Mouse (Mus musculus) layer of hippocampus, postnatal 10 days (tissue): ENCODE measurements around the gene Olfr446. TPM values are rescaled to one million over a fixed set of nuclear protein-coding genes. Genes with fewer than 3 reads are reported as not detected.

Experiments used
- DNase-seq, 2 experiments: peaks; one replicate each; pipeline ENCODE4 v3.0.0; 2021; ENCODE audit warnings: low spot score in 2 of 2
- long read RNA-seq: library from polyadenylated mRNA; stranded (forward); transcript quantifications from one replicate; pipeline ENCODE4 v2.0.0, GENCODE M21; 2023
- total RNA-seq, 2 experiments: library from RNA; stranded (reverse); gene quantifications; 2 replicates each; pipeline ENCODE4 v1.2.3; 2021

Gene Olfr446
- total RNA-seq = not detected
- long read RNA-seq = 0 reads

GRCm38 (mm10) chr6:42921077-42921476 is at the start of gene Olfr446:
Gene Olfr446, plus strand, starts transcription at chr6:42921377.
- no peak for DNase-seq

GRCm38 (mm10) chr6:42876323-42876722 is 44.9 kb upstream of the Olfr446 start:
- no peak for DNase-seq

GRCm38 (mm10) chr6:42890141-42890540 is 31.0 kb upstream of the Olfr446 start, which contains the start of gene Olfr448:
Gene Olfr448, plus strand, starts transcription at chr6:42890441.
- no peak for DNase-seq

- DNase-seq = no peak
Observed at GRCm38 (mm10) chr6:42900345-42900744, 20.8 kb upstream of the Olfr446 start.

- no peak for DNase-seq
Observed at GRCm38 (mm10) chr6:42908578-42908977, 12.6 kb upstream of the Olfr446 start, which contains the start of gene Olfr447. Gene Olfr447, plus strand, starts transcription at chr6:42908878.

- DNase-seq = no peak
Observed at GRCm38 (mm10) chr6:42948767-42949166, 27.6 kb downstream of the Olfr446 start, which contains the start of gene Olfr444. Gene Olfr444, plus strand, starts transcription at chr6:42949067.

- no peak for DNase-seq
Observed at GRCm38 (mm10) chr6:42980377-42980776, 59.2 kb downstream of the Olfr446 start.

Other genes starting within 250 kb of the Olfr446 start
- gene Tcaf1, start 211.3 kb upstream of the Olfr446 start, total RNA-seq = 100 to 1,000 TPM; 246 to 253 TPM
- gene Olfr453, start 182.0 kb upstream of the Olfr446 start, total RNA-seq = not detected
- not detected for gene Olfr38, start 165.0 kb upstream of the Olfr446 start, total RNA-seq
- gene Olfr452, start 136.3 kb upstream of the Olfr446 start, total RNA-seq = not detected
- gene Olfr450, start 109.4 kb upstream of the Olfr446 start, total RNA-seq = not detected
- not detected for gene Olfr449, start 87.0 kb upstream of the Olfr446 start, total RNA-seq
- not detected for gene Olfr448, start 30.9 kb upstream of the Olfr446 start, total RNA-seq
- gene Olfr447, start 12.5 kb upstream of the Olfr446 start, total RNA-seq = not detected
- not detected for gene Olfr444, start 27.7 kb downstream of the Olfr446 start, total RNA-seq
- not detected for gene Olfr441, start 185.0 kb downstream of the Olfr446 start, total RNA-seq
- not detected for gene Olfr237-ps1, start 225.2 kb downstream of the Olfr446 start, total RNA-seq
- gene Olfr437, start 241.9 kb downstream of the Olfr446 start, total RNA-seq = not detected